Mouse (Mus musculus) yolk sac, embryonic 10.5 days (tissue): ENCODE measurements at regions not wholly inside any gene's neighbourhood (a gene's known extent, or its start where the extent isn't known, plus 50 kb on each side); places are given as distances from the start of the nearest gene placed in this dataset.
"Not testable (repeated sequence)": the region's sequence is repeated elsewhere in the genome, so short reads cannot be mapped to it uniquely, and the experiment has no call there.

Source experiments
- DNase-seq: peaks from one replicate; pipeline ENCODE4 v3.0.0-alpha.2; 2017; ENCODE audit warnings: low spot score

DNA sequence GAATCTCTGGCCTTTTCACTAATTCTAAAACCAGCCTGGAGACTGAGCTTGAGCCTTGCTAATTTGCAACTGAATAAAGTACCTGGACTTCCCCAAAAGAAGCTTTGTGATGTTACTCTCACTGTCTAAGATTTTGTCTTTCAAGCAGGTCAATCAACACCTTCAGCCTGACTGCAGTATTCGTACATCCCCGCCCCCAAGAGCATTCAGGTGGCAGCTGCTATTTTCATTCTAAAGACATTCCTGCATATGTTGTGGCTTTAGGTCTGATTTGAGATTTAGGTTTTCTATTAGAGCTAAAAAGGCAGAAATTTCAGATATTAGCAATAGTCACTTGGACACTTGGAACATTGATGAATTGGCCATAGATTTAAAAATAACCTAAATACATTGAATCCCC is 1385.4 kb upstream of the 1700008P02Rik start:
- DNase-seq, result not testable (repeated sequence)

- no peak for DNase-seq
Observed at GRCm38 (mm10) chr3:8004271-8004670, 1384.0 kb upstream of the 1700008P02Rik start.

DNA sequence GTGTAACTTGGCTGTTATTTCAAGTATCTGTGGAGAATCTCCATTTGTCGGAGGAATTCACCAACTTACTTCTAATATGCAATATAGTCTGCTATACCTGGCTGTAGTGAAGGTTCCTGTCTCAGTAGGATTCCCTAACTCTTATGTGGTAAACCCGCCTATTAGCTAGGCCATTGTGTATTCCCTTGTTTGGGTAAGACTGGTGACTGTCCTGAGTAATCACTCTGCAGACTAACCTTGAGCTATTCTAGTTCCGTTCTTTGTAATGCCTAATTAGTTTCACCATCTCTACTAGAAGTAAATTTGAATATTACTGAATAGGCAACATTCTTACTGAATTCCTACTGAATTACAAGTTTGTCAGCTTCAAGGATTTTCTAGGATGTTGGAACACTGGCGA is 1380.8 kb upstream of the 1700008P02Rik start:
- DNase-seq, result no peak

DNA sequence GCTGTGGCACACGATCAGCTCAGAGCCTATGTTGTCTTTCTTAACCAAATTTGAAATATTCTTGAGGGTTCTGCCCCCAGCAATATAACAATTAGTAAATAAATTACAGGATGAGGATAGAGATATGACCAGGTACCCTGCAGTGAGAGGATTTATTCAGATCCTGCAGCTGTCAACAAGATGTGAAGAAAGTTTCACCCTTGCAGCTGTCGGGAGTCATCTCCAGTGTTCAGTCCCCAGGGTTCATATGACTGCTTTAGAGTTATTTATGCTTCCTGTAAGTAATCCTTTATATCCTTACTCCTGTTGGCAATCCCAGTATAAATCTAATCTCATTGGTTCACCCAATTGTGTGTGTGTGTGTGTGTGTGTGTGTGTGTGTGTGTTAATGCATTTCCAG is 1372.1 kb upstream of the 1700008P02Rik start:
- no peak for DNase-seq

GRCm38 (mm10) chr3:7973287-7973686 is 1353.0 kb upstream of the 1700008P02Rik start:
- no peak for DNase-seq

DNA sequence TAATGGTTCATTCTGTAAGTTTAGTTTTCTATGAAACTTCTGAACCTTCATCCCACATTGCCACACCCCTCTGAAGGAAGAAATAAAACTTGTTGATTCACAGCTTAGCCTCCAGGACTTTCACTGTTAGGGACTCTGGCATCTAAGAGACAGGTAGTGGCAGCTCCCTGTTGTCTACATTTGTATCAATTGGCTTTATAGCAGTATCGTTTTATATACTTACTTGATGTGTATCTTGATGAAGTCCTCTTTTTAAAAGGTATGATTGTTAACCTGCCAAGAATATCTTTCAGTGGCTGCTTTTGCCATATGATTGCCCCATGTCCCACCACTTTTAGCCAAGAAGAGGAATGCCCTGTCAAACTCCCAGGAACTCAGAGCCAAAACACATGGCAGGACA is 1333.7 kb upstream of the 1700008P02Rik start:
- DNase-seq, result no peak

GRCm38 (mm10) chr3:7943646-7944381 is 1323.6 kb upstream of the 1700008P02Rik start:
- DNase-seq, result no peak
